Mouse (Mus musculus): ENCODE measurements around the gene Sema5a. TPM values are rescaled to one million over a fixed set of nuclear protein-coding genes. Genes with fewer than 3 reads are reported as not detected.

The Sema5a gene
- polyA plus RNA-seq, 1 experiment from 2014 or later, result 15.7 TPM

DNA sequence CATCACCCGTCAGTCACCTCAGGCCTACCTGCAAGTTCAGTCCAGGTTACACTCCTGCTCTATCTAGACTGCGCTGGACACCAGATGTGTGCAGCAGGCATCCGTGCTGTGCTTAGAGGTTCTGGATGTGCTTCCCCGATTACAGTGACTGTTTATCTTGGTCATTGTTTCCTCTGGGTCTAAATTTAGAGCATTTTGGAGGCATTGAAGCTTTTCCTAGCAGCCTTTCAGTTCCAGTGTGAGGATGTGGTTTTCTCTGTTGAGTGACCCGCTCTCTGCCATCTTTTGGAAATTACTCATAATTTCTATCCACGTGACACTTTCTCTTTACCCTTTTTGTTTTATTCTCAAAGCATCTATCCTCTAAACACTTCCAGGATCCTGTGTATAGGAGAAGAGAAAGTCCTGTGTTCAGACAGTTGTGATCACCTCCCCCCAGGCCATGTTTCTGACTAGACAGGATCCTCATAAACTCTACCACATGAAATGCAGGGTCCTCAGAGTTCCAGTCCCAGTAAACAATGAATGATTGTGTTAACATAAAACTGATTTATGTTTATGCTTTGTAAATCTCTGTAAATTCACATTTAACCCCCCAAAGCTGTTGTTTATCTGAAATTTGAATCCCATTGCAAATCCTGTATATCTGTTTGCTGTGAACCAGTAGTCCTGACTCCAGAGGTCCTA, 62.1 kb downstream of the Sema5a start:
- H3K4me3 ChIP-seq (ENCODE audit: low read depth, low read length), result no peak overlapping the region
- no peak overlapping the region for H3K9ac ChIP-seq (replicated peaks; ENCODE audit: low read depth, low read length)
- H3K27ac ChIP-seq (ENCODE audit: low read depth, low read length), result no peak overlapping the region
- WGBS, result 83% methylated on average over 6 of the region's 6 CpGs
- no peak for ATAC-seq (ENCODE audit: low read depth)
- no peaks in the 10 kb centered on the region for H3K9me3 ChIP-seq (ENCODE audit: control insufficient read depth, low read length)
- no peaks in the 10 kb centered on the region for H3K36me3 ChIP-seq (ENCODE audit: control insufficient read depth, insufficient read depth, low read length)
- no peaks in the 10 kb centered on the region for H3K27me3 ChIP-seq (ENCODE audit: control insufficient read depth, insufficient read depth, low read length)
- H3K4me1 ChIP-seq (ENCODE audit: control insufficient read depth, insufficient read depth, low read length), result no peaks in the 10 kb centered on the region
- no peak overlapping the region for H3K4me2 ChIP-seq (ENCODE audit: low read depth, low read length)

DNA sequence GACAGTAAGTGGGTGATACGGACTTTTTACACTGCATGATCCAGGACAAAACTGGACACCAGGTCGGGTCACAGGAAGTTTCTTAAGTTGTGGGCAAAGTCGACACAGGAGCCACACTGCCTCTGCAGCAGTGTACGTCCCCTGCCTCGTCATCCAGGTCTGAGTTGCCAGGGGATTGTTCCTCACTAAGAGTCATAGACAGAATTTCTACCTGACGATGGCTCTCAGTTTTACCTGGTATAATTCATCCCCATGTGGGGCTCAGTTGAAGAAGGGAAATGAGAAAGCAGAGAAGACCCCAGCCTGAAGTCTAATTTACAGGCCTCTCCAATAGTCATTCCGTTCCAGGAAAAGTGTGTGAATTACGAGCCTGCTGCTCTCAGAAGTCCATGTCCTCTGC, 66.2 kb downstream of the Sema5a start:
- 0 out of 2 replicates have a peak, but pooled peaks have one; percentile 18 for ATAC-seq (ENCODE audit: low read depth)
- no peak overlapping the region for H3K9ac ChIP-seq (replicated peaks; ENCODE audit: low read depth, low read length)
- H3K4me2 ChIP-seq (ENCODE audit: low read depth, low read length), result no peak overlapping the region
- WGBS, result 69% methylated on average over 8 of the region's 8 CpGs
- no peaks in the 10 kb centered on the region for H3K36me3 ChIP-seq (ENCODE audit: control insufficient read depth, insufficient read depth, low read length)
- no peaks in the 10 kb centered on the region for H3K27me3 ChIP-seq (ENCODE audit: control insufficient read depth, insufficient read depth, low read length)
- no peak overlapping the region for H3K4me3 ChIP-seq (ENCODE audit: low read depth, low read length)
- no peaks in the 10 kb centered on the region for H3K4me1 ChIP-seq (ENCODE audit: control insufficient read depth, insufficient read depth, low read length)
- no peaks in the 10 kb centered on the region for H3K9me3 ChIP-seq (ENCODE audit: control insufficient read depth, low read length)
- no peak overlapping the region for H3K27ac ChIP-seq (ENCODE audit: low read depth, low read length)

DNA sequence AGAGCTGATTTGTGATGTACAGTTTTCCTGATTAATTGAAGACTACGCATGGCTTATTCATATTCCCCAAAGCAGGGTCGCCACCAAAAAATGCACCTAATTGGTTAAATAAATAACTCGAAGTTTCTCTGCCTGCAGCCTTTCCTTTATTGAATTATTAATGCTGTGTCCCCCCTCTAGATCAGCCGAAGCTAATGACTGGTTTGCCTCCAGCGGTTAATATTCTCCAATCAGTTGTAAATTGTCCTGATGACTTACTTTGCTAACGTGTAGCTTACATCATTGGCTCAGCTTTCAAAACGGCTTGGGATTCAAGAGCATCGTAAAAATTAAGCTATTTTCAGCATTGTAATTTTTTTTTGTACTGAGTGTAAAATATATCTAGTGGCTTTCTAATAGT, 66.7 kb downstream of the Sema5a start:
- Histone ChIP-seq H3K36me3 (ENCODE audit: control insufficient read depth, insufficient read depth, low read length) (no peaks in the 10 kb centered on the region), H3K27ac (ENCODE audit: low read depth, low read length) (no peak overlapping the region), H3K4me3 (ENCODE audit: low read depth, low read length) (no peak overlapping the region), H3K4me1 (ENCODE audit: control insufficient read depth, insufficient read depth, low read length) (no peaks in the 10 kb centered on the region), H3K9ac (replicated peaks; ENCODE audit: low read depth, low read length) (no peak overlapping the region), H3K9me3 (ENCODE audit: control insufficient read depth, low read length) (no peaks in the 10 kb centered on the region), H3K27me3 (ENCODE audit: control insufficient read depth, insufficient read depth, low read length) (no peaks in the 10 kb centered on the region), H3K4me2 (ENCODE audit: low read depth, low read length) (no peak overlapping the region)
- WGBS, result 42% methylated on average over 8 of the region's 8 CpGs
- ATAC-seq (ENCODE audit: low read depth), result peak; percentile 74

DNA sequence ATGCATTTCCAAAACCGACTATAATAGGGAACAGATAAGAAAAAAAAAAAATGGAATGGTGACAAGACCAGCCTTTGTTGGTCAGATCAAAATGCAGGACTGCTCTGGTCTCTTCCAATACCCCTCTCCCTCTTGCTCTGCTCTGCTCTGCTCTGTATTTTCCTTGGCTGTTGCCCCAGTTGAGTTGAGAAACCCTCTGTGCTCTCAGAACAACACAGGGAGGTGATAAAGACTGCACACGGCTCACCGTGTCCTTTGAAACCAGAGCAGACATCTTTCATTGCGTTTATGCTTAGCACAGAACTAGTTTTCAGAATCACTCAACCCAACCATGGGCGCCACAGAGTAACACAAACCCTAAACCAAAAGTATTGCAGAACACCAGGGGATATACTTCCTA, 72.5 kb downstream of the Sema5a start:
- no peak overlapping the region for H3K4me2 ChIP-seq (ENCODE audit: low read depth, low read length)
- no peak overlapping the region for H3K9ac ChIP-seq (replicated peaks; ENCODE audit: low read depth, low read length)
- H3K9me3 ChIP-seq (ENCODE audit: control insufficient read depth, low read length), result no peaks in the 10 kb centered on the region
- no peak overlapping the region for H3K27ac ChIP-seq (ENCODE audit: low read depth, low read length)
- H3K27me3 ChIP-seq (ENCODE audit: control insufficient read depth, insufficient read depth, low read length), result no peaks in the 10 kb centered on the region
- no peak overlapping the region for H3K4me3 ChIP-seq (ENCODE audit: low read depth, low read length)
- no peak for ATAC-seq (ENCODE audit: low read depth)
- H3K4me1 ChIP-seq (ENCODE audit: control insufficient read depth, insufficient read depth, low read length), result no peaks in the 10 kb centered on the region
- WGBS, result 86% methylated on average over 5 of the region's 5 CpGs
- H3K36me3 ChIP-seq (ENCODE audit: control insufficient read depth, insufficient read depth, low read length), result no peaks in the 10 kb centered on the region

DNA sequence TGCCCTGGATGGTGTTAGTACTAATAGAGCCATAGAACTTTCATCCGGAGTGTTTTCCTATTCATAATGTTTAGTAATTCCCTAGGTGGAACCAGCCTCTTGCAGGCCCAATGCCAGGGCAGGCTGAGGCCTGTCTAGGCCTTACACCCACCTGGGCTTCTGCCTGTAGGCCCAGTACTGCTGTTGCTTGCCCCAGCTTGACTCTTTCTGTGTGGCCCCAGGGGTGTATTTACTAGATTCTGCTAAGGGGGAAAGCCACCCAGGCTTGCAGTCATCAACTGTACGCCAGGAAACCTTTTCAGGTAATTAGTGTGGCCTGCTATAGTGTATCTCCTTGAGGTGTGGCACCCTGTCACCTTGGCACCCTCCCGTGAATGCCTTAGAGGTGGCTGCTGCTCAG, 76.1 kb downstream of the Sema5a start:
- no peaks in the 10 kb centered on the region for H3K9me3 ChIP-seq (ENCODE audit: control insufficient read depth, low read length)
- H3K27ac ChIP-seq (ENCODE audit: low read depth, low read length), result no peak overlapping the region
- H3K4me3 ChIP-seq (ENCODE audit: low read depth, low read length), result no peak overlapping the region
- 92% methylated on average over 3 of the region's 3 CpGs for WGBS
- H3K4me1 ChIP-seq (ENCODE audit: control insufficient read depth, insufficient read depth, low read length), result no peaks in the 10 kb centered on the region
- H3K9ac ChIP-seq (replicated peaks; ENCODE audit: low read depth, low read length), result no peak overlapping the region
- H3K4me2 ChIP-seq (ENCODE audit: low read depth, low read length), result no peak overlapping the region
- H3K36me3 ChIP-seq (ENCODE audit: control insufficient read depth, insufficient read depth, low read length), result no peaks in the 10 kb centered on the region
- no peaks in the 10 kb centered on the region for H3K27me3 ChIP-seq (ENCODE audit: control insufficient read depth, insufficient read depth, low read length)
- no peak for ATAC-seq (ENCODE audit: low read depth)

DNA sequence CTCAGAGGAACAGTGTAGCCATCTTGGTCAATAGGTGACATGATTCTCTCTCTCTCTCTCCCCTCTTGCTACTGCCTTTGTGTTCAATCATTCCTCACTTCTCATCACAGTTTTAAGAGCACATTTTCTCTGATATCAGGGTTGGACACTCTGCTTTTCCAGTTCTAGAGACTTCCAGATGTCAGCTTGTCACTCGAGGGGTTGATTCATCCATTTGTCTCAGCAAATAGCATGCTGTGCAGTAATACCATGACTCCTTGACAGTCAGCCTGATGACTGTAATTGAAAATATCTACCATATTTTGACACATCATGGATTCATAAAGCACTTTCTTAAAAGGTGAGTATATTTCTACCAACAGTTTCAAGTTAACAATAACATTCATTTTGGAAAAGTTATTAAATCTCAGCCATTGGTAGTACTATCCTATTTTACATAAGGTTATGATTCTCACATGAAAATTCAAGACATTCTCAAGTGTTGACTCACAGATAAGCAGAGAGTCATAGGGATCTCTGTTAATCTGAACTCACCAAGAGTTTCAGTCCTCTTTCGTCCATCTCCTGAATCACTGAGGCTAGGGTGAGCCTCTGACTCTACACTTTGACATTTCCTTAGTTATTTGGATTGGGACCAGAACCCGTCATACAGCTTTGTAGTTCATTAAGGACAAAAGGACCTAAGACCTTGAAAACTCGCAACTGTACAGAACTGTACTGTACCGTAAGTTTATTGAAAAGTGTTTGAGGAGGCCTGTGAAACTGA, 78.0 kb downstream of the Sema5a start:
- no peak for ATAC-seq (ENCODE audit: low read depth)
- H3K9ac ChIP-seq (replicated peaks; ENCODE audit: low read depth, low read length), result no peak overlapping the region
- H3K27ac ChIP-seq (ENCODE audit: low read depth, low read length), result no peak overlapping the region
- no peaks in the 10 kb centered on the region for H3K27me3 ChIP-seq (ENCODE audit: control insufficient read depth, insufficient read depth, low read length)
- 92% methylated on average over 5 of the region's 5 CpGs for WGBS
- H3K4me1 ChIP-seq (ENCODE audit: control insufficient read depth, insufficient read depth, low read length), result no peaks in the 10 kb centered on the region
- no peak overlapping the region for H3K4me2 ChIP-seq (ENCODE audit: low read depth, low read length)
- H3K36me3 ChIP-seq (ENCODE audit: control insufficient read depth, insufficient read depth, low read length), result no peaks in the 10 kb centered on the region
- H3K9me3 ChIP-seq (ENCODE audit: control insufficient read depth, low read length), result no peaks in the 10 kb centered on the region
- no peak overlapping the region for H3K4me3 ChIP-seq (ENCODE audit: low read depth, low read length)

DNA sequence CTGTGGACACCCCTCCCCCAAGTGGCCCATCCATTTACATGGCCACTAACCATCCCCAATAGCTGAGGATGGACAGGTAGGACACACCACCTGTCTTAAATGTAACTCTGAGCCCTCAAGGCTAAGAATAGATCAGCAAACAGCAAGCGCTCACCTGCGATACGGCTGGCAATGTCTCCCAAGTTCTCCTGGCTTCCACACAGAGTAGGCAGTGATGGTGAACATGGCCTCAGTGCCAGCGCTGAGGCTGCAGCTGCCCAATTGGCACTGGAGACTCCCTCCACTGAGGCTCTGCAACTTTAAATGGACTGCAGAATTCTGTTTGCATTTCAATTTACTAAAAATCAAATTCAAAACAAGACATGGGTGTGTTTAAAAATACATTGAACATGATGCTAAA, 78.6 kb downstream of the Sema5a start:
- no peak overlapping the region for H3K4me2 ChIP-seq (ENCODE audit: low read depth, low read length)
- WGBS, result 94% methylated on average over 4 of the region's 4 CpGs
- H3K9me3 ChIP-seq (ENCODE audit: control insufficient read depth, low read length), result no peaks in the 10 kb centered on the region
- no peak overlapping the region for H3K27ac ChIP-seq (ENCODE audit: low read depth, low read length)
- no peak overlapping the region for H3K4me3 ChIP-seq (ENCODE audit: low read depth, low read length)
- H3K36me3 ChIP-seq (ENCODE audit: control insufficient read depth, insufficient read depth, low read length), result no peaks in the 10 kb centered on the region
- no peak for ATAC-seq (ENCODE audit: low read depth)
- no peaks in the 10 kb centered on the region for H3K27me3 ChIP-seq (ENCODE audit: control insufficient read depth, insufficient read depth, low read length)
- no peak overlapping the region for H3K9ac ChIP-seq (replicated peaks; ENCODE audit: low read depth, low read length)
- no peaks in the 10 kb centered on the region for H3K4me1 ChIP-seq (ENCODE audit: control insufficient read depth, insufficient read depth, low read length)

DNA sequence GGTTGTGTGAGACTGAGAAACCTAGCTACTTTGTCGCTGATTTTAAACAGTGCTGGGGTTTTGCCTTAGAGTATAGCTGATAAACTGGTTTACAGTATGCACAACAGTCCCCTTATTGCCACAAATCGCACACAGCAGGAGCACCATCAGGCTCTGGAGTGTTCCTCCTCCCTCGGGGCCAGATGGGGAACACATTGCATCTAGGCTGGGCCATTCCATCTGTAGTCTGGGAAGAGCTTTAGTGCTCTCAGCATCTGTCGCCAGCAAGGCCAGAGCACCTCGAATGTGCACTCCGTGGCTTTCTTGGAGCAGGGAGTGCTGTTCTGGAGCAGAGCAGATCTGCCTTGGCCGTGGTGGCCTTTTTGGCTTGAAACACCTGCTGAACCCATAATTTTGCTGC, 79.5 kb downstream of the Sema5a start:
- Histone ChIP-seq H3K4me3 (ENCODE audit: low read depth, low read length) (no peak overlapping the region), H3K9ac (replicated peaks; ENCODE audit: low read depth, low read length) (no peak overlapping the region), H3K27ac (ENCODE audit: low read depth, low read length) (no peak overlapping the region), H3K36me3 (ENCODE audit: control insufficient read depth, insufficient read depth, low read length) (no peaks in the 10 kb centered on the region), H3K4me1 (ENCODE audit: control insufficient read depth, insufficient read depth, low read length) (no peaks in the 10 kb centered on the region), H3K9me3 (ENCODE audit: control insufficient read depth, low read length) (no peaks in the 10 kb centered on the region), H3K27me3 (ENCODE audit: control insufficient read depth, insufficient read depth, low read length) (no peaks in the 10 kb centered on the region), H3K4me2 (ENCODE audit: low read depth, low read length) (no peak overlapping the region)
- 56% methylated on average over 7 of the region's 7 CpGs for WGBS
- no peak for ATAC-seq (ENCODE audit: low read depth)

DNA sequence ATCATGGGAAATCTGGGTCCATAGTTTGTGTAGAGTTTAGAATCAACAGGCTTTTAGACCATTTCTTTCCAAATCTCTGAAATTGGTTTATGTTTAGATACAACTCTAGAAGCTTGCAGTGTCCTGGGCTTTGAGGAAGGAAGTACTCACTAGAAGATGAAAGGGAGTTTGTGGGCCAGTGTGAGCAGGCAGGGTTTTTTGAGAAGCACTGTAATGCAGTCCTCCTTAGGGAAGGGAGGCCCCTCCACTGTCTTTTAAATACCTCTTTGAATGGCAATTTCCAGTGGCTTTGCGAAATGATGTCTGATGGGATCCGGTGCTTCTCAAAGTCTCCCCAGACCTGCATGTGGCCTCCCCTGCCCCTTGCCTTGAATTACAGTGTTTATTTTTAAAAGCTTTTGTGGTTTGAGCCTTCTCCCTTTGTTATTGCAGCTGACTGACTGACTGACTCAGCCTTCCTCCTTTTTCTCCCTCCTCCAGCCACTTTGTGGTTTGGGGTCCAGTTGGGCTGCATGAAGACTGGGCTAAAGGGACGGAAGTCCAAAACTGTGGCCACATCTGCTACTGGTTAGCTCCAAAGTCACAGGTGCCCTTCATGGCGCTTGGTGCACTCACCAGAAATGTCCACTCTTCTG, 83.9 kb downstream of the Sema5a start:
- Histone ChIP-seq H3K9ac (replicated peaks; ENCODE audit: low read depth, low read length) (no peak overlapping the region), H3K36me3 (ENCODE audit: control insufficient read depth, insufficient read depth, low read length) (no peaks in the 10 kb centered on the region), H3K4me3 (ENCODE audit: low read depth, low read length) (no peak overlapping the region), H3K9me3 (ENCODE audit: control insufficient read depth, low read length) (no peaks in the 10 kb centered on the region), H3K27me3 (ENCODE audit: control insufficient read depth, insufficient read depth, low read length) (no peaks in the 10 kb centered on the region), H3K4me2 (ENCODE audit: low read depth, low read length) (no peak overlapping the region), H3K4me1 (ENCODE audit: control insufficient read depth, insufficient read depth, low read length) (no peaks in the 10 kb centered on the region), H3K27ac (ENCODE audit: low read depth, low read length) (no peak overlapping the region)
- ATAC-seq (ENCODE audit: low read depth), result no peak; the same call in 1 of the 2 replicates
- 49% methylated on average over 4 of the region's 4 CpGs for WGBS

All from neural tube, embryonic 14.5 days (tissue).